Mouse (Mus musculus): ENCODE measurements at regions not wholly inside any gene's neighbourhood (a gene's known extent, or its start where the extent isn't known, plus 50 kb on each side); places are given as distances from the start of the nearest gene placed in this dataset.

GRCm38 (mm10) chr13:58746056-58746455, 60.3 kb upstream of the Ntrk2 start:
- no peak for ATAC-seq (ENCODE audit: low read depth)
- H3K27me3 ChIP-seq (ENCODE audit: control insufficient read depth, insufficient read depth, low read depth, low read length) = no peaks in the 10 kb centered on the region
- no peaks in the 10 kb centered on the region for H3K9me3 ChIP-seq (replicated peaks; ENCODE audit: control insufficient read depth, low read length)
- no peaks in the 10 kb centered on the region for H3K36me3 ChIP-seq (ENCODE audit: control insufficient read depth, insufficient read depth)
- H3K4me3 ChIP-seq (ENCODE audit: low read depth, low read length) = no peak overlapping the region
- 56% methylated on average over 3 of the region's 3 CpGs for WGBS (ENCODE audit: insufficient replicate concordance)
- H3K9ac ChIP-seq (ENCODE audit: low read depth, low read length) = no peak overlapping the region
- no peak overlapping the region for H3K27ac ChIP-seq (ENCODE audit: low read length)
- no peak overlapping the region for H3K4me2 ChIP-seq (ENCODE audit: low read depth, low read length)
- H3K4me1 ChIP-seq (ENCODE audit: control insufficient read depth, low read depth, low read length) = no peaks in the 10 kb centered on the region

- no peak overlapping the region for H3K4me2 ChIP-seq (ENCODE audit: low read depth, low read length)
- H3K9ac ChIP-seq (ENCODE audit: low read depth, low read length) = no peak overlapping the region
- H3K27ac ChIP-seq (ENCODE audit: low read length) = no peak overlapping the region
- ATAC-seq (ENCODE audit: low read depth) = no peak
- no peaks in the 10 kb centered on the region for H3K27me3 ChIP-seq (ENCODE audit: control insufficient read depth, insufficient read depth, low read depth, low read length)
- no peaks in the 10 kb centered on the region for H3K4me1 ChIP-seq (ENCODE audit: control insufficient read depth, low read depth, low read length)
- H3K36me3 ChIP-seq (ENCODE audit: control insufficient read depth, insufficient read depth) = no peaks in the 10 kb centered on the region
- WGBS (ENCODE audit: insufficient replicate concordance) = 67% methylated on average over 6 of the region's 6 CpGs
- no peak overlapping the region for H3K4me3 ChIP-seq (ENCODE audit: low read depth, low read length)
- H3K9me3 ChIP-seq (replicated peaks; ENCODE audit: control insufficient read depth, low read length) = no peaks in the 10 kb centered on the region
Measured at GRCm38 (mm10) chr13:58747685-58748084, 58.7 kb upstream of the Ntrk2 start.

- 40% methylated on average over 6 of the region's 6 CpGs for WGBS (ENCODE audit: insufficient replicate concordance)
- Histone ChIP-seq H3K9me3 (replicated peaks; ENCODE audit: control insufficient read depth, low read length) (no peaks in the 10 kb centered on the region), H3K27me3 (ENCODE audit: control insufficient read depth, insufficient read depth, low read depth, low read length) (no peaks in the 10 kb centered on the region), H3K36me3 (ENCODE audit: control insufficient read depth, insufficient read depth) (no peaks in the 10 kb centered on the region), H3K4me3 (ENCODE audit: low read depth, low read length) (no peak overlapping the region), H3K27ac (ENCODE audit: low read length) (no peak overlapping the region), H3K4me1 (ENCODE audit: control insufficient read depth, low read depth, low read length) (no peaks in the 10 kb centered on the region), H3K9ac (ENCODE audit: low read depth, low read length) (no peak overlapping the region), H3K4me2 (ENCODE audit: low read depth, low read length) (no peak overlapping the region)
- peak; percentile 63 for ATAC-seq (ENCODE audit: low read depth)
Measured at GRCm38 (mm10) chr13:58756125-58756524, 50.2 kb upstream of the Ntrk2 start.

All from liver, embryonic 16.5 days (tissue).